Mouse (Mus musculus): Measurements from ENCODE around the gene Cfap97d1.

Gene Cfap97d1

DNA sequence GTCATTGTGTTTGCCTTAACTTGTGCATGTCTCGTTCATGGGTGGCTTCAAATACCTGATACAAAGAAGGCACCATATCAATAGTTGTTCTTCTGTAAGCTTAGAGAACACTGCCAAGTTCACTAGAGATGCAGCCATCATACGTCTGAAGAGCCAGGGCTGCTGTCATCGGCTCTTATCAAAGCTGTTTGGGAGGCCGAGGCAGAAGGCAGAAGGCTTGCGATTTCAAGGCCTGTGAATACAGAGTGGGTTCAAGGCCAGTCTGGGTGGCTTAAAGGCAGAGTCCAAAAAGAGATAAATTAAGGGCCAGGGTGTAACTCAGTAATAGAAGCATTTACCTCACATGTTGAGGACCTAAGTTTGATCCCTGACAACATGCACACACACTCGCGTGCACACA, 52.3 kb downstream of the Cfap97d1 start:
- DNase-seq (ENCODE audit: low read depth), result no peak

DNA sequence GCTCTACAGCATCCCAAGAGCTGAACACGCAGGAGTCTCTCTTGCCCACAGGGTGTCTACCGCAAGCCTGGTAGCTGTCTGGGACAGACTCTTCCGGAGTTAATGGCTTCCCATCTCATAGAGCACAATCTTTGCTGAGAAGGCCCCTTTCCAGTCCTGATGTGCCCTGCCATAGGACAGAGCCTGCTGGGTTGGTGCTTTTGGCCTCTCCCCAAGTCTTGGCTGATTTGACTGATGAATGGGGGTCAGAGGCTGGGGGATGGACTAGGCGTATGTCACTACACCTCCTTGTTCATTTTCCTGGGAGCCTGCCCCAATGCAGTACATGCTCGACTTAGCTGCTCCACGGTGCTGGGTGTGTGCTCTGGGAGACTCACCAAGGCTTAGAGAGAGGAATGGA, 53.7 kb downstream of the Cfap97d1 start:
- DNase-seq (ENCODE audit: low read depth), result no peak

- DNase-seq (ENCODE audit: low read depth), result no peak
Observed at GRCm38 (mm10) chr11:102039487-102040137, 55.5 kb downstream of the Cfap97d1 start.

GRCm38 (mm10) chr11:102040138-102040524, 56.1 kb downstream of the Cfap97d1 start:
- DNase-seq (ENCODE audit: low read depth), result peak; percentile 53

DNA sequence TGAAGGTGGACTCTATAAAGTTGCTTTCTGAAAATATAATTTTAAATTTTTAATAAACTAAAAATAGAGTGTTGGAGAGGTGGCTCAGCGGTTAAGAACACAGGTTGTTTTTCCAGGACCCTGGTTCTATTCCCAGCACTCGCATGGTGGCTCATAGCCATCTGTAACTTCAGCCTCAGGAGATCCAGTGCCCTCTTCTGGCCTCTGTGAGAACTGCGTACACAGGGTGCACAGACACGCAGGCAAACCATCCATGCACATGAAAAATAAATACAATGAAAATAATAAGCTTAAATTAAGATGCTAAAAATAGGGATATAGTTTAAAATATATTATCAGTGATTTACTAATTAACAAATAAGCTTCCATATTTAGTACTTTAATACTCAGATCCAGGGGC, 56.6 kb downstream of the Cfap97d1 start:
- no peak for DNase-seq (ENCODE audit: low read depth)

- no peak for DNase-seq (ENCODE audit: low read depth)
Observed at GRCm38 (mm10) chr11:102041350-102041949, 57.4 kb downstream of the Cfap97d1 start, which contains the start of gene Cd300lg. Cd300lg (plus strand) TSS chr11:102041509.
